Mouse (Mus musculus) liver, embryonic 14.5 days (tissue): Measurements from ENCODE around the gene Syk. TPM values are rescaled to one million over a fixed set of nuclear protein-coding genes. Genes with fewer than 3 reads are reported as not detected.
A peak's percentile ranks its signal among the peaks of the same experiment; 100 is the strongest.

Experiments
- ATAC-seq: fragments of 200-750 bp; cut with Nextera tagmentation; 2 replicates; pipeline ENCODE4 v1.8.0; 2017; ENCODE audit warnings: moderate number of reproducible peaks, mild to moderate bottlenecking, moderate library complexity; ENCODE audit not compliant: insufficient read depth
- DNase-seq, 3 experiments: peaks; one replicate each; pipeline ENCODE4 v3.0.0-alpha.2; 2012 to 2013; ENCODE audit warnings: low read depth in 3 of 3, low spot score in 3 of 3
- H3K27ac ChIP-seq: fragments of 300-500 bp; sonication (generic); 2 replicates; pipeline ENCODE4 v1.5.1; 2014; ENCODE audit warnings: moderate library complexity, mild to moderate bottlenecking, control low read depth, inconsistent platforms
- H3K27me3 ChIP-seq: fragments of 300-500 bp; sonication (generic); 2 replicates; pipeline ENCODE4 v1.6.1; 2014; ENCODE audit warnings: mild to moderate bottlenecking, low read length, moderate library complexity; ENCODE audit not compliant: control insufficient read depth, insufficient read depth
- H3K36me3 ChIP-seq: fragments of 300-500 bp; sonication (generic); replicated peaks from 2 replicates; pipeline ENCODE4 v1.6.1; 2014; ENCODE audit warnings: low read depth; ENCODE audit not compliant: control insufficient read depth, insufficient read depth
- H3K4me1 ChIP-seq, 2 experiments: fragments of 200-500 bp in 1 of 2; fragments of 300-500 bp in 1 of 2; sonication (generic) in 1 of 2; replicated peaks; 2 replicates each; pipeline ENCODE4 v1.6.1; 2012 to 2014; ENCODE audit warnings: antibody characterized with exemption in 1 of 2, inconsistent platforms in 1 of 2, low read length in 1 of 2; ENCODE audit not compliant: control insufficient read depth in 2 of 2, insufficient read depth in 2 of 2
- H3K4me2 ChIP-seq: fragments of 300-500 bp; sonication (generic); 2 replicates; pipeline ENCODE4 v1.6.1; 2014; ENCODE audit warnings: low read depth, mild to moderate bottlenecking, control low read depth, moderate library complexity
- H3K4me3 ChIP-seq, 2 experiments: fragments of 200-500 bp in 1 of 2; fragments of 300-500 bp in 1 of 2; sonication (generic) in 1 of 2; 2 replicates each; pipeline ENCODE4 v1.5.1; 2012 to 2014; ENCODE audit warnings: low read depth in 2 of 2, low read length in 2 of 2, mild to moderate bottlenecking in 2 of 2, control low read depth in 1 of 2, inconsistent platforms in 1 of 2, moderate library complexity in 1 of 2; ENCODE audit not compliant: insufficient read depth in 1 of 2
- H3K9ac ChIP-seq: fragments of 300-500 bp; sonication (generic); replicated peaks from 2 replicates; pipeline ENCODE4 v1.6.1; 2014; ENCODE audit warnings: mild to moderate bottlenecking, control low read depth, moderate library complexity
- H3K9me3 ChIP-seq: fragments of 300-500 bp; sonication (generic); 2 replicates; pipeline ENCODE4 v1.6.1; 2016; ENCODE audit warnings: low read length, mixed read lengths; ENCODE audit not compliant: control insufficient read depth
- CTCF ChIP-seq: IDR thresholded peaks from 2 replicates; pipeline ENCODE4 v1.5.1; 2016; ENCODE audit warnings: antibody characterized with exemption, low read depth, control low read depth
- EP300 ChIP-seq: IDR thresholded peaks from 2 replicates; pipeline ENCODE4 v1.6.1; 2016; ENCODE audit warnings: antibody characterized with exemption, low read depth
- WGBS: fragments of 180-500 bp; shearing (Covaris S2); extraction: QIAGEN DNeasy Blood & Tissue Kit; methylation state at CpG from one replicate; pipeline ENCODE4 v1.1.7; 2014; ENCODE audit not compliant: insufficient replicate concordance; 5-methylcytosine and 5-hydroxymethylcytosine counted together
- polyA plus RNA-seq, 2 experiments: library from polyadenylated mRNA; depleted of rRNA in 1 of 2; stranded (reverse) in 1 of 2; unstranded in 1 of 2; fragments of >200 nt; fragmentation: Nextera tagmentation in 1 of 2; extraction: Ambion mirVana in 1 of 2; gene quantifications; 2 replicates each; pipeline versions ENCODE4 v1.2.1 to v1.2.3; 2012 to 2014

Gene Syk
- polyA plus RNA-seq, 2 experiments, result 4.3 TPM

DNA sequence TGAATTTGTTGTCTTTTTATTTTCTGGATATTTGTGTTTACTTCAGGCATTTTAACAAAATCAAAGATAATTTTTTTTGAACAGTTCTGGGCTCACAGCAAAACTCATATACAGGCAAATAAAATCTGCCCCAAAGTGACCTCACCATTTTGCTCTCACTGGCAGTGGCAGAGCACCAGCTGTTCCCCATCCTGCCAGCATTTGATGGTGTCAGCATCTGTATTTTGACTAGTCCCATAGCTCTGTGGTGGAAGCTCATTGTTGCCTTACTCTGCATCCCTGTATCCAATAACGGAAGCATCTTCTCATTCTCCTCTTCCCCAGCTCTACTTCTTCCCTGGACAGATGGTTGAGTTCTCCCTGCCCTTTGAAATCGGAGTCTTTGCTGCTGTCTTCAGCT lies 4.2 kb upstream of the Syk start:
- DNase-seq, result no peak
- Histone ChIP-seq H3K36me3 (no peaks in the 10 kb centered on the region), H3K27ac (no peak overlapping the region), H3K4me2 (no peak overlapping the region), H3K9me3 (no peaks in the 10 kb centered on the region), H3K9ac (no peak overlapping the region), H3K4me1 (peaks cover 0 to 18% of the 10 kb centered on the region in 2 experiments; a peak in 2 of 4 replicates), H3K4me3 (no peak overlapping the region), H3K27me3 (peaks cover 10% of the 10 kb centered on the region)
- 71% methylated on average over 2 of the region's 2 CpGs for WGBS
- ATAC-seq, result no peak
- no peak for TF ChIP-seq CTCF
- TF ChIP-seq EP300, result no peak

DNA sequence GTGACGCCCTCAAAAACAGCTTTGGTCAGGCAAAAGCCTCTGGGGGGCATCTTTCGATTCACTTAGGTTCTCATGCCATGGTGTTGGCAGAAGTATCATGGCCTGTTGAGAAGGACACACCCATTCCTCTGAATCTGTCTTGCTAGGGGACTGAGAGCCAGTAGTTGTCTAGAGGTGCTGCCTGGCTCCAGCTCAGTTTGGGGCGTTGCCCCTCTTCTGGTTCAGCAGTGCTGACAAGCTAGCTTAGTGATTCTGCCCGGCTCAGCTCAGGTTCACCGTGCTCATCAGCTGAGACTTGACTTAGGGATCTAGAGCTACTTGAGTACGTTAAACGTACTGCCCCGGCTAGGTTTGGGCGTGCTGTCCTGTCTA lies 481 bp upstream of the Syk start:
- 10% methylated on average over 9 of the region's 9 CpGs for WGBS
- Histone ChIP-seq H3K4me3 (peak overlapping the region; percentile 61 to 71), H3K4me2 (peak overlapping the region; percentile 80), H3K4me1 (peaks cover 0 to 7% of the 10 kb centered on the region in 2 experiments; a peak in 2 of 4 replicates), H3K27me3 (peaks cover 10% of the 10 kb centered on the region), H3K9ac (peak overlapping the region; percentile 55), H3K27ac (no peak overlapping the region), H3K36me3 (no peaks in the 10 kb centered on the region), H3K9me3 (no peaks in the 10 kb centered on the region)
- DNase-seq, result no peak
- TF ChIP-seq CTCF (no peak), EP300 (no peak)
- ATAC-seq, result peak; percentile 50

DNA sequence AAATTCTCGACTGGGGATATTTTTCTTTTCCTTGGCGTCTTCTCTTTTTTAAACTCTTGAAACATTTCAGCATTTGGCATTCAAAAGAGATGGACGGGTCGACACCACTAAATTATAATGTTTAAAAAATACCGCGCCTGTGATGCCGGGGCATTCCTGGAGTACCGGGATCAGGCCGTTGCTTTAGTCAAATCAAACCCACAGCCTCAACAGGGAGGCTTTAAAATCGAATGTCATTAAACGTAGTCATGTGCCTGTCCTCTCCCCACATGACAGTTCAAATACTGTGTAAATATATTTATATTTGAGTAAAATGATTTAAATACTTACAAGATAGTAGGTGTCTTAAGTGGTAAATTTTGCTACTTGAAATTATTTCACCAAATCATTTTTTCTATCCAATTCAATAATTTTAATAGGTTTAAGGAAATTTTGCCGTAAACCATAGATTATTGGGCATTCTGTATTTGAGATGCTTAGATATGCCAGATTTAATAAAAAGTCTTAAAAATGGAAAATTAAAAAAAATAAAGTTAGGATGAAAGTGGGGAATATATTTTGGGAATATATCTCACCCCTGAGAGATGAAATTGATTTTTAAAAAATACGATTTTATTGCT lies 1.1 kb downstream of the Syk start:
- H3K4me2 ChIP-seq, result peak overlapping the region; percentile 80
- no peak overlapping the region for H3K27ac ChIP-seq
- peaks cover 10% of the 10 kb centered on the region for H3K27me3 ChIP-seq
- DNase-seq (no peak), ATAC-seq (no peak)
- peak overlapping the region; percentile 61 to 71; a peak in 2 of 4 replicates for H3K4me3 ChIP-seq
- no peaks in the 10 kb centered on the region for H3K36me3 ChIP-seq
- H3K9ac ChIP-seq, result no peak overlapping the region
- 9% methylated on average over 13 of the region's 13 CpGs for WGBS
- H3K9me3 ChIP-seq, result no peaks in the 10 kb centered on the region
- no peak for TF ChIP-seq EP300
- TF ChIP-seq CTCF, result no peak
- no peaks in the 10 kb centered on the region; a peak in 1 of 4 replicates for H3K4me1 ChIP-seq

- DNase-seq (no peak), ATAC-seq (no peak)
- H3K27me3 ChIP-seq, result peaks cover 10% of the 10 kb centered on the region
- TF ChIP-seq CTCF (no peak), EP300 (no peak)
- no peaks in the 10 kb centered on the region for H3K9me3 ChIP-seq
- 17% methylated on average over 17 of the region's 17 CpGs for WGBS
- H3K9ac ChIP-seq, result no peak overlapping the region; the same call in 1 of the 2 replicates
- H3K36me3 ChIP-seq, result no peaks in the 10 kb centered on the region
- no peak overlapping the region for H3K27ac ChIP-seq
- H3K4me3 ChIP-seq, result peak overlapping the region; percentile 11 to 36; a peak in 2 of 4 replicates
- peak overlapping the region; percentile 49 for H3K4me2 ChIP-seq
- no peaks in the 10 kb centered on the region; a peak in 1 of 4 replicates for H3K4me1 ChIP-seq
Measured at GRCm38 (mm10) chr13:52584654-52585455, 1.9 kb downstream of the Syk start.

DNA sequence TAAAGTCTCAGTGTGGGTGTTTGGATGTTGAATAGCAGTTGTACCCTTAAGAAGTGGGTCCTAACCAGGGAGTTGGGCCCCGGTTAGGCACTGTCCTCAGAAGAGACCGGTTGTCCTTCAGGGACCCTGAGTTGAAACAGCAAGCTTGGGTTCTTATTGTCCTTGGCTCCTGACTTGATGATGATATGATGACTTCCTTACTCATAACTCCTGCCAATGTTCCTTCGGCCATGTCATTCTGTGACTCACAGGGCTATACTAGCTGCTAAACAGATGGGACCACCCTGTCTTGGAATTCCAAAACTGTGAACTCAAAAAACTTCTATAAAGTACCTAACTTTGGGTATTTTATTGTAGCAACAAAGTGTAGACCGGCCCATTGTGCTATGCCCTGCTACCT lies 4.8 kb downstream of the Syk start:
- no peaks in the 10 kb centered on the region for H3K36me3 ChIP-seq
- WGBS, result 67% methylated on average over 4 of the region's 4 CpGs
- no peak overlapping the region for H3K9ac ChIP-seq
- TF ChIP-seq CTCF (no peak), EP300 (no peak)
- no peak for DNase-seq
- H3K4me2 ChIP-seq, result no peak overlapping the region
- H3K9me3 ChIP-seq, result no peaks in the 10 kb centered on the region
- no peak for ATAC-seq
- H3K4me3 ChIP-seq, result no peak overlapping the region
- H3K27me3 ChIP-seq, result peaks cover 8% of the 10 kb centered on the region
- H3K27ac ChIP-seq, result no peak overlapping the region
- H3K4me1 ChIP-seq, result no peaks in the 10 kb centered on the region; a peak in 1 of 4 replicates
